Mouse (Mus musculus): ENCODE measurements at regions not wholly inside any gene's neighbourhood (a gene's known extent, or its start where the extent isn't known, plus 50 kb on each side); places are given as distances from the start of the nearest gene placed in this dataset.

DNA sequence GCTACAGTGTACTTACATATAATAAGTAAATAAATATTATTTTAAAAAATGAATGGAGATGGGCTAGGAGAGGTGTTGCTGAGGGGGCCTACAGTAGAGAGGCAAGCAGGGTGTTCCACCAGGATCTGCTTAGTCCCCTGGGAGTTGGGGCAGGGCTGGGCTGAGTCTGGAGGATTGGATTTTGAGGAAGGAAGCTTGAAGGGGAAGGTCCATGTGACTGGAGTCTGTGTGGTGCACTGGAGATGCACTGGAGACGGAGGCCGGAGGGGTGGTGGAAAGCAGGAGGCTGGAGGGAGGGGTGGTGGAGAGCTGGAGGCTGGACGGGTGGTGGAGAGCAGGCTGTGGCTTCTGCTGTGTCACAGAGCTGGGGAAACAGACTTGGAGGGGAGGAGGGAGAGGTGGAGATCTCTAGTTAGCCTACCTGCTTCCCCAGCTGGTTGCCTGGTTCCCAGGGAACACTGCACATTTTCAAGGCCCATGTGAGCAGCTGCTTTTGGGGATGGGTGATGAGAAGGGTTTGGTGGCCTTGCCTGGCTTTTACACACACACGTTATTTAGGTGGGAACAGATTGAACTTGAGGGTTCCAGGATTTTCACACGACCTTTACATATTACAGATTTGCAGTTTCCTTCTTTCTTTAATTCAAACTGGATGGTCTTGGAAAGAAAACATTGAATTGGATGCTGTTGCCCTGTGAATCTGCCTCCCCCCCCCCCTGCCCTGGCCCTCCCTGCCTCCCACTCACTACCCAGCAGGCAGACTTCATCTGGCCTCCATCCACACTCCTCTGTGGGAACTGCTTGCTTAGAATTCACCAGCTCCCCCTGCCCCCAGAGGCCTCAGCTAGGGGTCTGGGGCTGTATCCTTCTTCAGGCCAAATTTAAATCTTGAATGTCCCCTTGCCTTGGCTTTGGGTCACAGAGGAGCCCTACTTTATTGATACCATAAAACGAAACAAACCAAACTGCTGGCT, 51.7 kb upstream of the Slc35c1 start:
- Histone ChIP-seq H3K4me1 (ENCODE audit: control insufficient read depth, insufficient read depth, low read length) (no peaks in the 10 kb centered on the region), H3K36me3 (ENCODE audit: control insufficient read depth, insufficient read depth, low read length) (no peaks in the 10 kb centered on the region), H3K27me3 (ENCODE audit: control insufficient read depth, insufficient read depth, low read length) (no peaks in the 10 kb centered on the region), H3K27ac (ENCODE audit: low read depth, low read length) (no peak overlapping the region), H3K4me3 (ENCODE audit: low read depth, low read length) (no peak overlapping the region), H3K9ac (ENCODE audit: low read length) (no peak overlapping the region), H3K4me2 (ENCODE audit: low read depth) (no peak overlapping the region), H3K9me3 (ENCODE audit: control insufficient read depth, low read length) (no peaks in the 10 kb centered on the region)
- DNase-seq (ENCODE audit: low spot score) (no peak), ATAC-seq (ENCODE audit: insufficient read depth, low FRiP score, low TSS enrichment) (no peak)
- 79% methylated on average over 6 of the region's 6 CpGs for WGBS
